Mouse (Mus musculus): Measurements from ENCODE around the gene Ift52. TPM values are rescaled to one million over a fixed set of nuclear protein-coding genes. Genes with fewer than 3 reads are reported as not detected.

Ift52 gene
- total RNA-seq, 1 experiment, result 15.5 TPM

- TF ChIP-seq ZNF384 (IDR thresholded peaks at IDR 0.05; ENCODE audit: low read depth, low read length) (no peak), MAFK (IDR thresholded peaks at IDR 0.05; ENCODE audit: insufficient read depth, low read depth, low read length) (no peak), ZC3H11A (IDR thresholded peaks at IDR 0.05; ENCODE audit: borderline replicate concordance, low read depth, low read length) (no peak), CHD2 (IDR thresholded peaks at IDR 0.05; ENCODE audit: low read depth, low read length) (no peak), HCFC1 (IDR thresholded peaks at IDR 0.05; ENCODE audit: borderline replicate concordance, insufficient read depth, low read length) (no peak)
- peaks cover 5 to 11% of the 10 kb centered on the region in 2 experiments for H3K4me1 ChIP-seq (ENCODE audit: control insufficient read depth in 2 of 2, insufficient read depth in 2 of 2, low read length in 2 of 2, poor library complexity in 1 of 2)
- H3K9ac ChIP-seq (ENCODE audit: insufficient read depth, low read depth, low read length, poor library complexity, severe bottlenecking), result no peak overlapping the region
- no peak for DNase-seq (ENCODE audit: low read depth, low spot score)
- no peak overlapping the region for H3K27ac ChIP-seq (ENCODE audit: insufficient read depth, low read depth, low read length, poor library complexity, severe bottlenecking)
- peaks cover 16% of the 10 kb centered on the region for H3K36me3 ChIP-seq (ENCODE audit: control insufficient read depth, insufficient read depth, low read length, poor library complexity, severe bottlenecking)
- H3K9me3 ChIP-seq (ENCODE audit: control insufficient read depth, insufficient read depth, low read depth, low read length), result no peaks in the 10 kb centered on the region
- in situ Hi-C loops (cut with MboI; ENCODE audit: low sequenced_read_pairs in 2 of 2, unreplicated experiment in 2 of 2), result no loop called here
- H3K4me3 ChIP-seq (ENCODE audit: insufficient read depth in 1 of 2, low read depth in 1 of 2, low read length in 2 of 2, poor library complexity in 1 of 2, severe bottlenecking in 1 of 2), result no peak overlapping the region
Observed at GRCm38 (mm10) chr2:163049116-163049515, 32.0 kb downstream of the Ift52 start.

GRCm38 (mm10) chr2:163051691-163052090 is 34.5 kb downstream of the Ift52 start:
- DNase-seq (ENCODE audit: low read depth, low spot score), result peak; percentile 73
- Histone ChIP-seq H3K9me3 (ENCODE audit: control insufficient read depth, insufficient read depth, low read depth, low read length) (no peaks in the 10 kb centered on the region), H3K9ac (ENCODE audit: insufficient read depth, low read depth, low read length, poor library complexity, severe bottlenecking) (peak overlapping the region; percentile 58), H3K4me1 (ENCODE audit: control insufficient read depth in 2 of 2, insufficient read depth in 2 of 2, low read length in 2 of 2, poor library complexity in 1 of 2) (peaks cover 5 to 11% of the 10 kb centered on the region in 2 experiments), H3K36me3 (ENCODE audit: control insufficient read depth, insufficient read depth, low read length, poor library complexity, severe bottlenecking) (peaks cover 10% of the 10 kb centered on the region), H3K27ac (ENCODE audit: insufficient read depth, low read depth, low read length, poor library complexity, severe bottlenecking) (peak overlapping the region; percentile 96), H3K4me3 (ENCODE audit: insufficient read depth in 1 of 2, low read depth in 1 of 2, low read length in 2 of 2, poor library complexity in 1 of 2, severe bottlenecking in 1 of 2) (peak overlapping the region; percentile 30 to 48)
- TF ChIP-seq CHD2 (IDR thresholded peaks at IDR 0.05; ENCODE audit: low read depth, low read length), result no peak
- in situ Hi-C loops (cut with MboI; ENCODE audit: low sequenced_read_pairs in 2 of 2, unreplicated experiment in 2 of 2), result no loop called here

- in situ Hi-C loops (cut with MboI; ENCODE audit: low sequenced_read_pairs in 2 of 2, unreplicated experiment in 2 of 2), result no loop called here
- peak; percentile 89 for DNase-seq (ENCODE audit: low read depth, low spot score)
- Histone ChIP-seq H3K27ac (ENCODE audit: insufficient read depth, low read depth, low read length, poor library complexity, severe bottlenecking) (peak overlapping the region; percentile 96), H3K9ac (ENCODE audit: insufficient read depth, low read depth, low read length, poor library complexity, severe bottlenecking) (peak overlapping the region; percentile 46), H3K4me3 (ENCODE audit: insufficient read depth in 1 of 2, low read depth in 1 of 2, low read length in 2 of 2, poor library complexity in 1 of 2, severe bottlenecking in 1 of 2) (peak overlapping the region; percentile 30 to 37), H3K4me1 (ENCODE audit: control insufficient read depth in 2 of 2, insufficient read depth in 2 of 2, low read length in 2 of 2, poor library complexity in 1 of 2) (peaks cover 5 to 11% of the 10 kb centered on the region in 2 experiments), H3K36me3 (ENCODE audit: control insufficient read depth, insufficient read depth, low read length, poor library complexity, severe bottlenecking) (peaks cover 11% of the 10 kb centered on the region), H3K9me3 (ENCODE audit: control insufficient read depth, insufficient read depth, low read depth, low read length) (no peaks in the 10 kb centered on the region)
- TF ChIP-seq ZNF384 (IDR thresholded peaks at IDR 0.05; ENCODE audit: low read depth, low read length), result no peak
- peak; percentile 62; the same call in 1 of the 2 replicates for TF ChIP-seq HCFC1 (IDR thresholded peaks at IDR 0.05; ENCODE audit: borderline replicate concordance, insufficient read depth, low read length)
- peak; percentile 68 for TF ChIP-seq CHD2 (IDR thresholded peaks at IDR 0.05; ENCODE audit: low read depth, low read length)
Observed at GRCm38 (mm10) chr2:163052101-163052500, 34.9 kb downstream of the Ift52 start.

GRCm38 (mm10) chr2:163052826-163053225 is 35.7 kb downstream of the Ift52 start:
- Histone ChIP-seq H3K9me3 (ENCODE audit: control insufficient read depth, insufficient read depth, low read depth, low read length) (no peaks in the 10 kb centered on the region), H3K4me3 (ENCODE audit: insufficient read depth in 1 of 2, low read depth in 1 of 2, low read length in 2 of 2, poor library complexity in 1 of 2, severe bottlenecking in 1 of 2) (peak overlapping the region; percentile 10 to 41), H3K9ac (ENCODE audit: insufficient read depth, low read depth, low read length, poor library complexity, severe bottlenecking) (no peak overlapping the region), H3K36me3 (ENCODE audit: control insufficient read depth, insufficient read depth, low read length, poor library complexity, severe bottlenecking) (peaks cover 10% of the 10 kb centered on the region; the same call in 1 of the 2 replicates), H3K27ac (ENCODE audit: insufficient read depth, low read depth, low read length, poor library complexity, severe bottlenecking) (peak overlapping the region; percentile 96; the same call in 1 of the 2 replicates), H3K4me1 (ENCODE audit: control insufficient read depth in 2 of 2, insufficient read depth in 2 of 2, low read length in 2 of 2, poor library complexity in 1 of 2) (peaks cover 5 to 11% of the 10 kb centered on the region in 2 experiments)
- in situ Hi-C loops (cut with MboI; ENCODE audit: low sequenced_read_pairs in 2 of 2, unreplicated experiment in 2 of 2), result no loop called here
- no peak for DNase-seq (ENCODE audit: low read depth, low spot score)
- no peak for TF ChIP-seq ZC3H11A (IDR thresholded peaks at IDR 0.05; ENCODE audit: borderline replicate concordance, low read depth, low read length)
- no peak for TF ChIP-seq CHD2 (IDR thresholded peaks at IDR 0.05; ENCODE audit: low read depth, low read length)
- TF ChIP-seq HCFC1 (IDR thresholded peaks at IDR 0.05; ENCODE audit: borderline replicate concordance, insufficient read depth, low read length), result no peak
- no peak for TF ChIP-seq MAFK (IDR thresholded peaks at IDR 0.05; ENCODE audit: insufficient read depth, low read depth, low read length)
- TF ChIP-seq ZNF384 (IDR thresholded peaks at IDR 0.05; ENCODE audit: low read depth, low read length), result no peak

GRCm38 (mm10) chr2:163054335-163054840 is 37.2 kb downstream of the Ift52 start, which contains the start of gene Mybl2:
Gene Mybl2, plus strand, starts transcription at chr2:163054687.
- Histone ChIP-seq H3K4me1 (ENCODE audit: control insufficient read depth in 2 of 2, insufficient read depth in 2 of 2, low read length in 2 of 2, poor library complexity in 1 of 2) (peaks cover 5 to 6% of the 10 kb centered on the region in 2 experiments), H3K9me3 (ENCODE audit: control insufficient read depth, insufficient read depth, low read depth, low read length) (no peaks in the 10 kb centered on the region), H3K27ac (ENCODE audit: insufficient read depth, low read depth, low read length, poor library complexity, severe bottlenecking) (peak within 1 kb of the TSS; percentile 96), H3K4me3 (ENCODE audit: insufficient read depth in 1 of 2, low read depth in 1 of 2, low read length in 2 of 2, poor library complexity in 1 of 2, severe bottlenecking in 1 of 2) (peak within 1 kb of the TSS; percentile 94 to 97), H3K36me3 (ENCODE audit: control insufficient read depth, insufficient read depth, low read length, poor library complexity, severe bottlenecking) (peaks cover 13% of the 10 kb centered on the region), H3K9ac (ENCODE audit: insufficient read depth, low read depth, low read length, poor library complexity, severe bottlenecking) (peak within 1 kb of the TSS; percentile 98)
- TF ChIP-seq ZC3H11A (IDR thresholded peaks at IDR 0.05; ENCODE audit: borderline replicate concordance, low read depth, low read length), result no peak
- TF ChIP-seq HCFC1 (IDR thresholded peaks at IDR 0.05; ENCODE audit: borderline replicate concordance, insufficient read depth, low read length), result peak; percentile 56; the same call in 1 of the 2 replicates
- DNase-seq (ENCODE audit: low read depth, low spot score), result peak; percentile 96
- in situ Hi-C loops (cut with MboI; ENCODE audit: low sequenced_read_pairs in 2 of 2, unreplicated experiment in 2 of 2), result no loop called here
